Mouse (Mus musculus) CH12.LX (cell line): ENCODE measurements at regions not wholly inside any gene's neighbourhood (a gene's known extent, or its start where the extent isn't known, plus 50 kb on each side); places are given as distances from the start of the nearest gene placed in this dataset.

Source experiments
- DNase-seq: peaks from one replicate; pipeline ENCODE4 v3.0.0-alpha.2; 2013; ENCODE audit errors: extremely low read depth
- H3K27ac ChIP-seq: 2 replicates; pipeline ENCODE4 v1.5.1; 2012; ENCODE audit warnings: low read depth, mild to moderate bottlenecking, control low read depth, moderate library complexity; ENCODE audit not compliant: insufficient read depth
- H3K27me3 ChIP-seq: replicated peaks from 2 replicates; pipeline ENCODE3; 2012; ENCODE audit warnings: inconsistent platforms
- H3K36me3 ChIP-seq, 2 experiments: replicated peaks in 1 of 2; 2 replicates each; pipeline versions ENCODE3 to v1.6.1; 2012; ENCODE audit warnings: inconsistent platforms in 1 of 2, low read length in 1 of 2, mild to moderate bottlenecking in 1 of 2, mixed read lengths in 1 of 2, moderate library complexity in 1 of 2; ENCODE audit not compliant: control insufficient read depth in 1 of 2, insufficient read depth in 1 of 2
- H3K4me1 ChIP-seq, 2 experiments: 2 replicates each; pipeline ENCODE4 v1.6.1; 2012; ENCODE audit warnings: inconsistent platforms in 1 of 2, moderate library complexity in 1 of 2; ENCODE audit not compliant: insufficient read depth in 2 of 2, control insufficient read depth in 1 of 2
- H3K4me2 ChIP-seq: 2 replicates; pipeline ENCODE4 v1.6.1; 2012; ENCODE audit warnings: low read depth, mild to moderate bottlenecking, control low read depth; ENCODE audit not compliant: poor library complexity, insufficient read depth, severe bottlenecking
- H3K4me3 ChIP-seq, 3 experiments: fragments of 150-350 bp in 1 of 3; sonication (generic) in 1 of 3; replicated peaks in 1 of 3; 2 replicates each; pipeline versions ENCODE3 to v1.5.1; 2011 to 2012; ENCODE audit warnings: low read depth in 2 of 3, low read length in 2 of 3, mild to moderate bottlenecking in 2 of 3, moderate library complexity in 2 of 3, control low read depth in 1 of 3, improper control_type of control experiment in 1 of 3, inconsistent platforms in 1 of 3, mixed read lengths in 1 of 3; ENCODE audit not compliant: poor library complexity in 1 of 3
- H3K79me2 ChIP-seq: replicated peaks from 2 replicates; pipeline ENCODE4 v1.6.1; 2012; ENCODE audit warnings: mild to moderate bottlenecking, moderate library complexity; ENCODE audit not compliant: control insufficient read depth, poor library complexity, insufficient read depth, severe bottlenecking; ENCODE audit errors: extremely low read depth
- H3K9ac ChIP-seq: 2 replicates; pipeline ENCODE4 v1.6.1; 2012; ENCODE audit warnings: low read depth, mild to moderate bottlenecking, control low read depth, moderate library complexity; ENCODE audit not compliant: insufficient read depth
- H3K9me3 ChIP-seq: replicated peaks from 2 replicates; pipeline ENCODE3; 2012; ENCODE audit warnings: low read length, inconsistent platforms, mixed read lengths
- BHLHE40 ChIP-seq: IDR thresholded peaks from 2 replicates; pipeline ENCODE4 v1.6.1; 2011; ENCODE audit warnings: mild to moderate bottlenecking, low read depth, low read length, improper control_type of control experiment
- CHD1 ChIP-seq: IDR thresholded peaks from 2 replicates; pipeline ENCODE4 v1.6.1; 2012; ENCODE audit warnings: low read depth, low read length, improper control_type of control experiment, inconsistent platforms
- CHD2 ChIP-seq: IDR thresholded peaks from 2 replicates; pipeline ENCODE4 v1.6.1; 2011; ENCODE audit warnings: low read length, improper control_type of control experiment
- E2F4 ChIP-seq: IDR thresholded peaks from 2 replicates; pipeline ENCODE4 v1.6.1; 2011; ENCODE audit warnings: low read depth, low read length, improper control_type of control experiment; ENCODE audit not compliant: insufficient replicate concordance
- GABPA ChIP-seq: IDR thresholded peaks from 2 replicates; pipeline ENCODE4 v1.6.1; 2012; ENCODE audit warnings: low read depth, low read length, improper control_type of control experiment, inconsistent platforms; ENCODE audit not compliant: insufficient replicate concordance
- HCFC1 ChIP-seq: IDR thresholded peaks from 2 replicates; pipeline ENCODE4 v1.6.1; 2012; ENCODE audit warnings: low read depth, mild to moderate bottlenecking, inconsistent platforms, low read length, improper control_type of control experiment
- JUND ChIP-seq: conservative IDR thresholded peaks from 2 replicates; pipeline ENCODE4 v1.6.1; 2011; ENCODE audit warnings: low read depth, low read length, improper control_type of control experiment
- KAT2A ChIP-seq: IDR thresholded peaks from 2 replicates; pipeline ENCODE4 v1.6.1; 2012; ENCODE audit warnings: low read length, improper control_type of control experiment, inconsistent platforms; ENCODE audit not compliant: insufficient replicate concordance
- MAFK ChIP-seq: IDR thresholded peaks from 2 replicates; pipeline ENCODE4 v1.6.1; 2011; ENCODE audit warnings: low read length, improper control_type of control experiment; ENCODE audit not compliant: insufficient replicate concordance
- MAX ChIP-seq: IDR thresholded peaks from 2 replicates; pipeline ENCODE4 v1.6.1; 2011; ENCODE audit warnings: low read length, improper control_type of control experiment
- NELFE ChIP-seq: IDR thresholded peaks from 2 replicates; pipeline ENCODE4 v1.6.1; 2011; ENCODE audit warnings: low read depth, low read length, improper control_type of control experiment
- NRF1 ChIP-seq: IDR thresholded peaks from 2 replicates; pipeline ENCODE4 v1.6.1; 2014; ENCODE audit warnings: low read depth, mild to moderate bottlenecking, inconsistent platforms, low read length, improper control_type of control experiment, moderate library complexity
- PAX5 ChIP-seq: IDR thresholded peaks from 2 replicates; pipeline ENCODE4 v1.6.1; 2012; ENCODE audit warnings: low read length, inconsistent platforms, mixed read lengths
- POLR2AphosphoS2 ChIP-seq: IDR thresholded peaks from 2 replicates; pipeline ENCODE4 v1.6.1; 2011; ENCODE audit warnings: low read depth, low read length, improper control_type of control experiment
- RAD21 ChIP-seq: IDR thresholded peaks from 2 replicates; pipeline ENCODE4 v1.6.1; 2011; ENCODE audit warnings: low read depth, mild to moderate bottlenecking, low read length, improper control_type of control experiment, moderate library complexity
- RCOR1 ChIP-seq: conservative IDR thresholded peaks from 2 replicates; pipeline ENCODE4 v1.6.1; 2012; ENCODE audit warnings: low read depth, mild to moderate bottlenecking, inconsistent platforms, low read length, improper control_type of control experiment
- SIN3A ChIP-seq: IDR thresholded peaks from 2 replicates; pipeline ENCODE4 v1.6.1; 2012; ENCODE audit warnings: low read length, improper control_type of control experiment, inconsistent platforms
- SMC3 ChIP-seq: IDR thresholded peaks from 2 replicates; pipeline ENCODE4 v1.6.1; 2011; ENCODE audit warnings: low read depth, low read length, improper control_type of control experiment
- TCF12 ChIP-seq: IDR thresholded peaks from 2 replicates; pipeline ENCODE4 v1.6.1; 2014; ENCODE audit warnings: low read depth, mild to moderate bottlenecking, inconsistent platforms, low read length, improper control_type of control experiment
- UBTF ChIP-seq: IDR thresholded peaks from 2 replicates; pipeline ENCODE4 v1.6.1; 2012; ENCODE audit warnings: low read depth, mild to moderate bottlenecking, inconsistent platforms, low read length, improper control_type of control experiment, moderate library complexity
- USF1 ChIP-seq: IDR thresholded peaks from 2 replicates; pipeline ENCODE4 v1.6.1; 2014; ENCODE audit warnings: low read depth, mild to moderate bottlenecking, inconsistent platforms, low read length, improper control_type of control experiment
- ZKSCAN1 ChIP-seq: IDR thresholded peaks from 2 replicates; pipeline ENCODE4 v1.6.1; 2012; ENCODE audit warnings: low read depth, inconsistent platforms, low read length, improper control_type of control experiment, borderline replicate concordance
- ZMIZ1 ChIP-seq: IDR thresholded peaks from 2 replicates; pipeline ENCODE4 v1.6.1; 2012; ENCODE audit warnings: low read depth, mild to moderate bottlenecking, inconsistent platforms, low read length, improper control_type of control experiment
- ZNF384 ChIP-seq: IDR thresholded peaks from 2 replicates; pipeline ENCODE4 v1.6.1; 2012; ENCODE audit warnings: low read depth, low read length, improper control_type of control experiment, inconsistent platforms
- dilution Hi-C: fragments of 300-500 bp; cut with MboI; formaldehyde crosslinking; loops from 2 replicates; pipeline ENCODE4 v1.14.3; 2020; ENCODE audit warnings: low sequenced_read_pairs; ENCODE audit not compliant: extremely low pct_unique_long_range_greater_than_20kb, extremely low pct_ligation_motif_present
- in situ Hi-C: fragments of 300-500 bp; cut with MboI; formaldehyde crosslinking; loops from 3 replicates; pipeline ENCODE4 v1.14.3; 2019; ENCODE audit warnings: low sequenced_read_pairs, low pct_ligation_motif_present, low pct_unique_long_range_greater_than_20kb, mixed read lengths

GRCm38 (mm10) chr3:34195729-34196450 is 114.8 kb upstream of the Dnajc19 start:
- dilution Hi-C loops: no loop called here
- no peaks in the 10 kb centered on the region for H3K4me1 ChIP-seq
- no peaks in the 10 kb centered on the region for H3K27me3 ChIP-seq
- no peak overlapping the region for H3K4me3 ChIP-seq
- H3K27ac ChIP-seq: no peak overlapping the region
- H3K79me2 ChIP-seq: no peaks in the 10 kb centered on the region
- H3K36me3 ChIP-seq: no peaks in the 10 kb centered on the region
- H3K4me2 ChIP-seq: no peak overlapping the region
- H3K9me3 ChIP-seq: no peaks in the 10 kb centered on the region
- no peak for TF ChIP-seq MAX
- no peak for TF ChIP-seq TCF12
- no peak for TF ChIP-seq RAD21
- no peak for TF ChIP-seq USF1
- no peak for TF ChIP-seq HCFC1
- TF ChIP-seq GABPA: no peak
- no peak for TF ChIP-seq PAX5
- no peak for TF ChIP-seq NRF1
- TF ChIP-seq SMC3: no peak
- no peak for TF ChIP-seq CHD1
- TF ChIP-seq BHLHE40: no peak
- no peak for TF ChIP-seq E2F4
- no peak for TF ChIP-seq RCOR1
- TF ChIP-seq NELFE: no peak
- TF ChIP-seq CHD2: no peak
- no peak for TF ChIP-seq UBTF
- TF ChIP-seq JUND: no peak
- no peak for TF ChIP-seq ZKSCAN1
- DNase-seq: no peak
- H3K9ac ChIP-seq: no peak overlapping the region
- in situ Hi-C loops: no loop called here

GRCm38 (mm10) chr3:34173416-34174097 is 92.4 kb upstream of the Dnajc19 start:
- Histone ChIP-seq H3K9me3 (no peaks in the 10 kb centered on the region), H3K27ac (no peak overlapping the region), H3K4me3 (no peak overlapping the region), H3K27me3 (no peaks in the 10 kb centered on the region), H3K9ac (no peak overlapping the region), H3K79me2 (no peaks in the 10 kb centered on the region), H3K4me2 (no peak overlapping the region), H3K4me1 (peaks cover 0 to 9% of the 10 kb centered on the region in 2 experiments; a peak in 2 of 4 replicates), H3K36me3 (no peaks in the 10 kb centered on the region)
- no peak for DNase-seq
- in situ Hi-C loops (no loop called here), dilution Hi-C loops (no loop called here)
- TF ChIP-seq BHLHE40: no peak
- no peak for TF ChIP-seq E2F4
- TF ChIP-seq POLR2AphosphoS2: no peak
- TF ChIP-seq NRF1: no peak
- TF ChIP-seq ZKSCAN1: no peak
- no peak for TF ChIP-seq ZNF384
- TF ChIP-seq USF1: no peak
- TF ChIP-seq MAFK: no peak
- no peak for TF ChIP-seq SIN3A
- TF ChIP-seq KAT2A: no peak
- TF ChIP-seq ZMIZ1: no peak
- no peak for TF ChIP-seq GABPA
- TF ChIP-seq UBTF: no peak
